Mouse (Mus musculus) forebrain, embryonic 10.5 days (tissue): ENCODE measurements around the gene Olfr67. TPM values are rescaled to one million over a fixed set of nuclear protein-coding genes. Genes with fewer than 3 reads are reported as not detected.
"Not testable (repeated sequence)": the region's sequence is repeated elsewhere in the genome, so short reads cannot be mapped to it uniquely, and the experiment has no call there.

Experiments
- DNase-seq: peaks from one replicate; pipeline ENCODE4 v3.0.0-alpha.2; 2017; ENCODE audit warnings: low spot score; ENCODE audit errors: extremely low spot score
- H3K27ac ChIP-seq: fragments of 300-500 bp; sonication (generic); 2 replicates; pipeline ENCODE4 v1.5.1; 2016; ENCODE audit warnings: mild to moderate bottlenecking
- H3K27me3 ChIP-seq: fragments of 300-500 bp; sonication (generic); 2 replicates; pipeline ENCODE4 v1.6.1; 2016; ENCODE audit warnings: mild to moderate bottlenecking; ENCODE audit not compliant: poor library complexity, severe bottlenecking
- H3K36me3 ChIP-seq: fragments of 300-500 bp; sonication (generic); replicated peaks from 2 replicates; pipeline ENCODE4 v1.6.1; 2016; ENCODE audit warnings: mild to moderate bottlenecking, moderate library complexity
- H3K4me1 ChIP-seq: fragments of 300-500 bp; sonication (generic); 2 replicates; pipeline ENCODE4 v1.6.1; 2016
- H3K4me3 ChIP-seq: fragments of 300-500 bp; sonication (generic); 2 replicates; pipeline ENCODE4 v1.5.1; 2016; ENCODE audit warnings: mild to moderate bottlenecking, moderate library complexity
- H3K9me3 ChIP-seq: fragments of 300-500 bp; sonication (generic); 2 replicates; pipeline ENCODE4 v1.6.1; 2016; ENCODE audit warnings: mild to moderate bottlenecking, moderate library complexity
- WGBS: fragments of 180-500 bp; shearing (Covaris S2); methylation state at CpG from one replicate; pipeline ENCODE4 v1.1.7; 2016; 5-methylcytosine and 5-hydroxymethylcytosine counted together
- polyA plus RNA-seq: library from polyadenylated mRNA; unstranded; fragments of >200 nt; fragmentation: Nextera tagmentation; extraction: Ambion mirVana; gene quantifications from 2 replicates; pipeline ENCODE4 v1.2.1, GENCODE M21; 2016

The Olfr67 gene
- polyA plus RNA-seq: not detected in 2 replicates

DNA sequence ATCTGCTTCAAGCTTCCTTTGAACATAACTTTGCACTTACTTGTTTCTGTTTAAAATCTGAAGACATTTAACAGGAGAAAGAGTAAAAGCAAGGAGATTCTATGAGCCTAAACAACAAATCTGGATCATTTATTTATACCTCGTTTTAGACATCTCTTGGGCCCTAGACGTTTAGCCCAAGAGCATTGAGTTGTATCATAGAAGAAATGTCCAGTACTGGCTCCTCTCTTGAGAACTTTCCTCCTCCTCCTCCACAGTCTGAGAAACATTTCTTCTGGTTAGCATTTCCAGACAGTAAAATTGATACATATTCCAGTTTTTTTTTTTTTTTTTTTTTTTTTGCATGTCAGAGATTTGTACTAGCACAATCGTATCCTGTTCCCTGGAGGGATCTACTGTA, at the start of gene Olfr67:
Gene Olfr67 (minus strand): TSS at position 101 of the 400 bp plus-strand sequence.
- H3K27ac ChIP-seq: no peak within 1 kb of the TSS
- no peaks in the 10 kb centered on the region for H3K27me3 ChIP-seq
- no peaks in the 10 kb centered on the region for H3K9me3 ChIP-seq
- H3K36me3 ChIP-seq: no peaks in the 10 kb centered on the region
- no peak for DNase-seq
- 87% methylated on average over 3 of the region's 3 CpGs for WGBS
- no peaks in the 10 kb centered on the region for H3K4me1 ChIP-seq
- no peak within 1 kb of the TSS for H3K4me3 ChIP-seq

DNA sequence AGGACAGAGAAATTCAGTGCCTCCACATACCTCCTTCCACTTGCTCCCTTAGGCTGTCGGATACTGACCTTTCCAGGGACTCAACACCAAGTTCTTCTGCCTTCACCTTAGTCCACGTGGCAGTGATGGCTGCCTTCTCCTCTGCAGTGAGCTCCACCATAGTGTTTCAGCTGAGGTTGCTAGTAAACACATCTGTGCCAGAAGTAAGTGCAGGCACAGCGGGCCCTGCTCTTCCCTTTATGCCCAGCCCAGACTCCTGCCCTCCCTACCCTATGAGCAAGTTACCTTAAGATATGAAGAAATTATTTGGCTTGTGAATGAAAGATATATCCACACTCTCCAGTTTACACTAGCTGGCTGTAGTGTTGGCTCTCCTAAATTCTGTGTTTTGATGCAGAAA, 48.6 kb upstream of the Olfr67 start, which contains the start of gene Hbb-bh2:
Gene Hbb-bh2 (minus strand): TSS at position 253 of the 400 bp plus-strand sequence.
- 73% methylated on average over 3 of the region's 3 CpGs for WGBS
- no peak for DNase-seq
- H3K27ac ChIP-seq: no peak within 1 kb of the TSS
- no peaks in the 10 kb centered on the region for H3K27me3 ChIP-seq
- no peaks in the 10 kb centered on the region for H3K4me1 ChIP-seq
- H3K9me3 ChIP-seq: no peaks in the 10 kb centered on the region
- H3K36me3 ChIP-seq: no peaks in the 10 kb centered on the region
- H3K4me3 ChIP-seq: no peak within 1 kb of the TSS

DNA sequence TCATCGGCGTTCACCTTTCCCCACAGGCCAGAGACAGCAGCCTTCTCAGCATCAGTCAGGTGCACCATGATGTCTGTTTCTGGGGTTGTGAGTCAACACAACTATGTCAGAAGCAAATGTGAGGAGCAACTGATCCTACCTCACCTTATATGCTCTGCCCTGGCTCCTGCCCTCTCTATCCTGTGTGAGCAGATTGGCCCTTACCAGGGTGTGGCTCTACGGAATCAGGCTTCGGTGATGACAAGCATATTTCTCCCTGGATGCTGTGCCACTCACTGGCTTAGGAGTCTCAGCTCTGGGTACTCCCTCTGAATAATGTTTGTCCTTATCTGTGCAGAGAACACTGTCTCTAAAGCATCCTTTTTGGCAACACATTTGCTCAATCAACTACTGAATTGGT, 36.2 kb upstream of the Olfr67 start, which contains the start of gene Hbb-bs:
Gene Hbb-bs (minus strand): TSS at position 289 of the 400 bp plus-strand sequence.
- Histone ChIP-seq H3K4me1 (no peaks in the 10 kb centered on the region), H3K9me3 (no peaks in the 10 kb centered on the region), H3K27ac (no peak within 1 kb of the TSS), H3K4me3 (no peak within 1 kb of the TSS), H3K36me3 (no peaks in the 10 kb centered on the region), H3K27me3 (no peaks in the 10 kb centered on the region)
- DNase-seq: no peak
- WGBS: 92% methylated on average over 4 of the region's 4 CpGs

DNA sequence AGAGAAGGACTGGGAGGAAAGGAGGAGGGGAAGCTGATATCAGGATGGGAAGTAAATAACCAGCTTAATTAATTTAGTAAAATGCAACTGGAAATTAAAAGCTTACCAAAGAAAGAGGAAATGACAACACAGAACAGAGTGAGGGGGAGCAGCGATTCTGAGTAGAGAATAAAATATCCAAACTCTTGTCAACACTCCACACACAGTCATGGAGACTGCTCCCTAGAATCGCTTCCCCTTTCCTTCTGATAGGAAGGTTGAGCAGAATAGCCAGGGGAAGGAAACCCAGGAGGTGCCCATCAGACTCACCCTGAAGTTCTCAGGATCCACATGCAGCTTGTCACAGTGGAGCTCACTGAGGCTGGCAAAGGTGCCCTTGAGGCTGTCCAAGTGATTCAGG, 35.5 kb upstream of the Olfr67 start:
- no CpG with 5 or more reads among the region's 2 CpGs for WGBS
- not testable (repeated sequence) for H3K4me3 ChIP-seq, H3K4me1 ChIP-seq, H3K36me3 ChIP-seq, H3K27me3 ChIP-seq, H3K9me3 ChIP-seq, DNase-seq, H3K27ac ChIP-seq

DNA sequence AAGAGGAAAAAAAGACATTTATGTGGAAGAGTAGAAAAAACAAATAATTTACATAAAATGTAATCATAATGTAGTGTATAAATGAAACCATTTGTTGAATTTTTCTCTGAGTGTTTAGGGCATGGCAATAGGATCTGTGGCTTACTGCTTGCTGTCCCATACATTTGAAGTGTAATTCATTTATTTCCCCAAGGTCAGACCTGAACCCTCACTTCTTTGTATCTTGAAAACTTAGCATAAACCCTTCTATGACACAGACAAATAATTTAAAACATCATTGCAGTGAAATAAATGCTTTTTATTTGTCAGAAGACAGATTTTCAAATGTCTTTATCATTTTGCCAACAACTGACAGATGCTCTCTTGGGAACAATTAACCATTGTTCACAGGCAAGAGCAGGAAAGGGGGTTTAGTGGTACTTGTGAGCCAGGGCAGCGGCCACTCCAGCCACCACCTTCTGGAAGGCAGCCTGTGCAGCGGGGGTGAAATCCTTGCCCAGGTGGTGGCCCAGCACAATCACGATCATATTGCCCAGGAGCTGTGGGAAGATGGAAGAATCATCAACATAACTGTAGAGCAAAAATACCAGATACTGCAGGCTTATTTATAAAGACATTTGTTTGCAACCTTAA, 34.8 kb upstream of the Olfr67 start:
- no peak overlapping the region for H3K27ac ChIP-seq

DNA sequence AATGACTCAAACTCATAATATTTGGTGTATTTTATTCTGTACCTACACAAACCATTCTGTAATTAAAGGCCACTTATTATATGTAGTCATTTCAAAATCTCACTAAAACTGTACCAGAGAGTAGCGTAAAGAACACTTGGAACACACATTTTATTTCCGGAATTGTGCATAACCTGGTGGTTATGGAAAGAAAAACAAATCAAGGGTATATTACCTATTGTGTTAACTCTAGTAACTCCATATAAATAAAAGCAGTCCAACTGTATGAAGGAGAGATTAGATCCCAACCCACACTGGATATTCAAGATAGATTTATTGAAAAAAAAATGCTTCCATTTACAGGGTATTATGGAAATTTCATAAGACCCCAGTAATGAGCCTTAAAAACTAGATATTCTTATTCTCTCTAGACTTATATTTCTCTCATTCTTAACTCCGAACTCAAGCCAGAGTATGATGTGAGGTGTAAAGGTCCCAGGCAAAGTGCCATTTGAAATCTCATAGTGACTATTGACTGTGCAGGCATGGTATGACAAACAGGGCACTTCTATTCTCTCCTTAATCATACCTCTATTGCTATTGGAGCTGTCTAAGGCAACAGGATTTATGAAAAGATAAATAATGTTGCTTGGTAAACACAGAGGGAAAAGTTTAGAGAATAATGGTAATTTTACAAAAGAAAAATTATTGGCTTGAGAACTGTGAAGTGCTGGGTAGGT, 34.1 kb upstream of the Olfr67 start:
- Histone ChIP-seq H3K9me3 (no peaks in the 10 kb centered on the region), H3K4me3 (no peak overlapping the region), H3K27ac (no peak overlapping the region), H3K4me1 (no peaks in the 10 kb centered on the region), H3K36me3 (no peaks in the 10 kb centered on the region), H3K27me3 (no peaks in the 10 kb centered on the region)
- DNase-seq: no peak
- WGBS: 96% methylated on average over 3 of the region's 3 CpGs

More for the DNA sequence above, 34.8 kb upstream of the Olfr67 start:
- no peaks in the 10 kb centered on the region for H3K4me1 ChIP-seq
- H3K4me3 ChIP-seq: no peak overlapping the region
- no peaks in the 10 kb centered on the region for H3K27me3 ChIP-seq
- H3K9me3 ChIP-seq: no peaks in the 10 kb centered on the region
- WGBS: 68% methylated on average over 3 of the region's 3 CpGs
- DNase-seq: no peak
- H3K36me3 ChIP-seq: no peaks in the 10 kb centered on the region

DNA sequence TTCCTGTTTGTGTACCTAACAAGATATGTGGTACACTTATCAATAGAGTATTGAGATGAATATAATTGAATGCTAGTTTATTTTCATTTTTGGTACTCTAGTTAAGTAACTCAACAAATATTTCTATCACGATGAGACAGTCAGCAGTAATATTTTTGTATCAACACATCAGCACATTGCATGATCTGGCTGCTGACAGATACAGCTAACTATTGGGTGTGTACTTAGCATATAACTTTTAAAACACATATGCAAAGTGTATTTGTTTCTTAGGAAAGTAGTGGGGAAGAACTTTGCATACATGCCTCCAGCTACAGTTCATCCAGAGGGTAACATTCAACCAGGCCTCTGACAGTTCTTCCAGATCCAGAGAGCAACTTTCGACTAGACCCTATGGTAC, 33.0 kb upstream of the Olfr67 start:
- Histone ChIP-seq H3K27ac (no peak overlapping the region), H3K36me3 (no peaks in the 10 kb centered on the region), H3K4me3 (no peak overlapping the region), H3K27me3 (no peaks in the 10 kb centered on the region), H3K9me3 (no peaks in the 10 kb centered on the region), H3K4me1 (no peaks in the 10 kb centered on the region)
- DNase-seq: no peak
- WGBS: 88% methylated on average over 2 of the region's 2 CpGs

DNA sequence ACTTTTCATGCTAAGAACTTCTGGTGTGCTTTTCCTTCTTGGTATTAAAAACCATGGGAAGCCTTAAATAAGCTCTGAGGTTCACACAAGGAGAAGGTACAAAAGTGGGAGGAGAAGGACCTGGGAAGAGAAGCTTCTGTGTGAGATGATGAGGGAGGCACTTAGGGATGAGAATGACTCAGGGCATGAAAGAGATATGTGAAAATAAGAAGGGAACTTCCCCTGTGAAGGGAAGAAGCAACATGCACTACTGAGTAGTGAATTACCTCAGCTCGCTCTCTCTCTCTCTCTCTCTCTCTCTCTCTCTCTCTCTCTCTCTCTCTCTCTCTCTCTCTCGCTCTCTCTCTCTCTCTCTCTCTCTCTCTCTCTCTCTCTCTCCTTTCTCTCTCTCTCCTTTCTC, 23.5 kb upstream of the Olfr67 start:
- not testable (repeated sequence) for H3K4me3 ChIP-seq, H3K27me3 ChIP-seq, H3K9me3 ChIP-seq, H3K27ac ChIP-seq, DNase-seq, H3K36me3 ChIP-seq, H3K4me1 ChIP-seq
- WGBS: 100% methylated on average over 1 of the region's 2 CpGs

DNA sequence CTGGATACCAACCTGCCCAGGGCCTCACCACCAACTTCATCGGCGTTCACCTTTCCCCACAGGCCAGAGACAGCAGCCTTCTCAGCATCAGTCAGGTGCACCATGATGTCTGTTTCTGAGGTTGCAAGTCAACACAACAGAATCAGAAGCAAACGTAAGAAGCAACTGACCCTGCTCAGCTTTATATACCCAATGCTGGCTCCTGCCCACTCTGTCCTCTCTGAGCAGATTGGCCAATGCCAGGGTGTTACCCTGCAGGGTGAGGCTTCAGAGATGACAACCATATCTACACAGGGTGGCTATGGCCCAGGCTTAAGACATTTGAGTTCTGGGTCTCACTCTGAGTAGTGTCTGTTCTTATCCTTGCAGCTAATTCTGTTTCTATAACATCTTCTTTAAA, 22.1 kb upstream of the Olfr67 start, which contains the start of gene Hbb-bt:
Gene Hbb-bt (minus strand): TSS at position 231 of the 400 bp plus-strand sequence.
- H3K27me3 ChIP-seq: no peaks in the 10 kb centered on the region
- WGBS: 86% methylated on average over 3 of the region's 3 CpGs
- H3K9me3 ChIP-seq: no peaks in the 10 kb centered on the region
- no peak within 1 kb of the TSS for H3K27ac ChIP-seq
- H3K36me3 ChIP-seq: no peaks in the 10 kb centered on the region
- no peak within 1 kb of the TSS for H3K4me3 ChIP-seq
- no peaks in the 10 kb centered on the region for H3K4me1 ChIP-seq
- no peak for DNase-seq

DNA sequence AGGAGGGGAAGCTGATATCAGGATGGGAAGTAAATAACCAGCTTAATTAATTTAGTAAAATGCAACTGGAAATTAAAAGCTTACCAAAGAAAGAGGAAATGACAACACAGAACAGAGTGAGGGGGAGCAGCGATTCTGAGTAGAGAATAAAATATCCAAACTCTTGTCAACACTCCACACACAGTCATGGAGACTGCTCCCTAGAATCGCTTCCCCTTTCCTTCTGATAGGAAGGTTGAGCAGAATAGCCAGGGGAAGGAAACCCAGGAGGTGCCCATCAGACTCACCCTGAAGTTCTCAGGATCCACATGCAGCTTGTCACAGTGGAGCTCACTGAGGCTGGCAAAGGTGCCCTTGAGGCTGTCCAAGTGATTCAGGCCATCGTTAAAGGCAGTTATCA, 21.5 kb upstream of the Olfr67 start:
- not testable (repeated sequence) for H3K4me1 ChIP-seq, H3K36me3 ChIP-seq, H3K4me3 ChIP-seq, H3K27me3 ChIP-seq, DNase-seq, H3K9me3 ChIP-seq, H3K27ac ChIP-seq
- no CpG with 5 or more reads among the region's 3 CpGs for WGBS

DNA sequence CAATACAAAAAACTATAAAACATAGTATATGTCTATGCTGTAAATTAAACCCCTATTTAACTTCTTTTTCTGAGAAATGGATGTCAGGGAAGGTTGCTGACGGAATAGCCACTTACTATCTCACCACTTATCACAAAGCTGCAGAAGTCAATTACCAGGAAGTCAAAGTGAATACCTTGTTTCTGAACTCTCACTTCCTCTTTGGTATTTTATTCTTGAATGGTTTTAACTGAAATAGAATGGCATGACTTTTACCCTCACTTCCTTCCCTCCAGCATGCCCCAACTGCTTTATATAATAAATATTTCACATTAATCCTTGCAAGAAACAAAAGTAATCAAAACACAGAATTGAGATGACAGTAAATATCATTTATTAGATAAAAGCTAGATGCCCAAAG, 20.6 kb upstream of the Olfr67 start:
- DNase-seq: no peak
- Histone ChIP-seq H3K4me3 (no peak overlapping the region), H3K27ac (no peak overlapping the region), H3K27me3 (no peaks in the 10 kb centered on the region), H3K4me1 (no peaks in the 10 kb centered on the region), H3K9me3 (no peaks in the 10 kb centered on the region), H3K36me3 (no peaks in the 10 kb centered on the region)
- 91% methylated on average over 1 of the region's 1 CpGs for WGBS

DNA sequence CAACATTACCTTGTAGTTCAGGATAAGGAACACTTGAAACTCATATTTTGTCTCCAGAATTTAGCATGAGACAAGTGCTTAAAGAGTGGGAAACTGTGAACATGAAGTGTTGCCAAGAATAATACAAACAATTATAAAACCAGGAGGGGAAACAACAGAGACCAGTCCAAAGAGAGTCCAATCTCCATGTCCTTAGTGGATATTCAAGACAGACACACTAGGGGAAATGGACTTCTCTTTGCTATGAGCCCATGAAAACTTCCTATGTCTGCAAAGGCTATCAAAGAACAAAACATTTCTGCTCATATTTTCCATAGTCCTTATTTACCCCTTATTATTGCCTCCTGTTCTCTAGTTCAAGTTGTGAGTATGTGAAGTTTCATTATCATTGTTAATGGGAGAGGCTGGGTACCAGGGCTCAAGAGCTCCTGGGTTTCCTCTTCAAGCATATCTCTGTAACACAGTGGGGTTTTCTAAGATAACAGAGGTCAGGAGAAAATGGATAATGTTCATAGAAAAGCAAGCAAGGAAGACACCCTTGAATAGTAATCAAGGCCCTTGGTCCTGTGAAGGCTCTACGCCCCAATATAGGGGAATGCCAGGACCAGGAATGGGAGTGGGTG, 19.7 kb upstream of the Olfr67 start:
- H3K27ac ChIP-seq: no peak overlapping the region
- no peak for DNase-seq
- no peaks in the 10 kb centered on the region for H3K36me3 ChIP-seq
- no peaks in the 10 kb centered on the region for H3K9me3 ChIP-seq
- H3K4me3 ChIP-seq: no peak overlapping the region
- H3K4me1 ChIP-seq: no peaks in the 10 kb centered on the region
- no peaks in the 10 kb centered on the region for H3K27me3 ChIP-seq
- 87% methylated on average over 1 of the region's 1 CpGs for WGBS

DNA sequence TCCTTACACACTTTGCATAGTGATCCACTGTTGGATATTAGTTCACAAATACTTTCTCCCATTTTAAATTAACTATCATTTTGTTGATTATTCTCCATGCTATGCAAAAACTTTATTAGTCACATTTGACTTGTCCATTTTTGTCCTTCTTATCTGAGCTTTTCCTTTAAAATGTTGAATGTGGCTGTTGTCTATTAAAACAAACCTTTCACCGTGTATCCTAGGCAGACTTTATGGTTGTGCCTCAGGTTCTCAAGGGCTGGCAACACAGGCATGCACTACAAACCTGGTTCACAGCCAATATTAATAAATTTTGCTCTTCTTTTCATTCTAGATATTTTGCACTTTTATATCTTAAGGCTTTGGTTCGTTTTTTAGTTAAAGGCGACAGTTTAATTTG, 19.1 kb upstream of the Olfr67 start:
- Histone ChIP-seq H3K27me3 (no peaks in the 10 kb centered on the region), H3K4me1 (no peaks in the 10 kb centered on the region), H3K36me3 (no peaks in the 10 kb centered on the region), H3K4me3 (no peak overlapping the region), H3K9me3 (no peaks in the 10 kb centered on the region), H3K27ac (no peak overlapping the region)
- WGBS: 81% methylated on average over 3 of the region's 3 CpGs
- DNase-seq: no peak
